Mouse (Mus musculus): ENCODE results near the gene Fyb. TPM values are rescaled to one million over a fixed set of nuclear protein-coding genes. Genes with fewer than 3 reads are reported as not detected.
A peak's percentile ranks its signal among the peaks of the same experiment; 100 is the strongest.

Gene Fyb
- polyA plus RNA-seq, 1 experiment from 2014 or later, result 3.3 TPM

- Histone ChIP-seq H3K27ac (replicated peaks) (no peak overlapping the region), H3K4me1 (no peaks in the 10 kb centered on the region), H3K27me3 (replicated peaks; ENCODE audit: low read depth, poor library complexity, severe bottlenecking) (no peaks in the 10 kb centered on the region), H3K36me3 (replicated peaks) (no peaks in the 10 kb centered on the region), H3K4me3 (no peak overlapping the region), H3K9me3 (no peaks in the 10 kb centered on the region)
- 78% methylated on average over 5 of the region's 5 CpGs for WGBS
- DNase-seq (ENCODE audit: low spot score), result no peak
Measured at GRCm38 (mm10) chr15:6616382-6617149, 93.9 kb downstream of the Fyb start.

GRCm38 (mm10) chr15:6619558-6620316 lies 97.1 kb downstream of the Fyb start:
- Histone ChIP-seq H3K4me3 (no peak overlapping the region), H3K27ac (replicated peaks) (no peak overlapping the region), H3K36me3 (replicated peaks) (no peaks in the 10 kb centered on the region), H3K4me1 (peaks cover 5% of the 10 kb centered on the region), H3K27me3 (replicated peaks; ENCODE audit: low read depth, poor library complexity, severe bottlenecking) (no peaks in the 10 kb centered on the region), H3K9me3 (no peaks in the 10 kb centered on the region)
- 88% methylated on average over 12 of the region's 12 CpGs for WGBS
- no peak for DNase-seq (ENCODE audit: low spot score)

- H3K36me3 ChIP-seq (replicated peaks), result no peaks in the 10 kb centered on the region
- H3K4me3 ChIP-seq, result no peak overlapping the region
- peaks cover 5% of the 10 kb centered on the region; the same call in 1 of the 2 replicates for H3K27me3 ChIP-seq (replicated peaks; ENCODE audit: low read depth, poor library complexity, severe bottlenecking)
- H3K4me1 ChIP-seq, result peaks cover 15% of the 10 kb centered on the region
- H3K27ac ChIP-seq (replicated peaks), result no peak overlapping the region
- WGBS, result 6% methylated on average over 5 of the region's 5 CpGs
- no peaks in the 10 kb centered on the region for H3K9me3 ChIP-seq
- peak; percentile 82 for DNase-seq (ENCODE audit: low spot score)
Measured at GRCm38 (mm10) chr15:6622512-6622911, 99.9 kb downstream of the Fyb start.

GRCm38 (mm10) chr15:6623529-6624228 lies 101.0 kb downstream of the Fyb start:
- no peaks in the 10 kb centered on the region for H3K9me3 ChIP-seq
- WGBS, result 91% methylated on average over 8 of the region's 8 CpGs
- H3K27ac ChIP-seq (replicated peaks), result no peak overlapping the region
- no peak overlapping the region for H3K4me3 ChIP-seq
- no peak for DNase-seq (ENCODE audit: low spot score)
- peaks cover 5% of the 10 kb centered on the region; the same call in 1 of the 2 replicates for H3K27me3 ChIP-seq (replicated peaks; ENCODE audit: low read depth, poor library complexity, severe bottlenecking)
- peaks cover 15% of the 10 kb centered on the region for H3K4me1 ChIP-seq
- no peaks in the 10 kb centered on the region for H3K36me3 ChIP-seq (replicated peaks)

- H3K36me3 ChIP-seq (replicated peaks), result no peaks in the 10 kb centered on the region
- H3K4me3 ChIP-seq, result peak overlapping the region; percentile 48
- peaks cover 15% of the 10 kb centered on the region for H3K4me1 ChIP-seq
- peak; percentile 62 for DNase-seq (ENCODE audit: low spot score)
- peak overlapping the region; percentile 19; the same call in 1 of the 2 replicates for H3K27ac ChIP-seq (replicated peaks)
- 14% methylated on average over 18 of the region's 18 CpGs for WGBS
- peaks cover 5% of the 10 kb centered on the region; the same call in 1 of the 2 replicates for H3K27me3 ChIP-seq (replicated peaks; ENCODE audit: low read depth, poor library complexity, severe bottlenecking)
- no peaks in the 10 kb centered on the region for H3K9me3 ChIP-seq
Measured at GRCm38 (mm10) chr15:6624365-6625182, 101.9 kb downstream of the Fyb start.

- no peaks in the 10 kb centered on the region for H3K9me3 ChIP-seq
- H3K27me3 ChIP-seq (replicated peaks; ENCODE audit: low read depth, poor library complexity, severe bottlenecking), result peaks cover 5% of the 10 kb centered on the region; the same call in 1 of the 2 replicates
- DNase-seq (ENCODE audit: low spot score), result peak; percentile 56
- H3K4me3 ChIP-seq, result peak overlapping the region; percentile 48
- no peak overlapping the region for H3K27ac ChIP-seq (replicated peaks)
- WGBS, result 6% methylated on average over 6 of the region's 6 CpGs
- H3K4me1 ChIP-seq, result peaks cover 15% of the 10 kb centered on the region
- H3K36me3 ChIP-seq (replicated peaks), result no peaks in the 10 kb centered on the region
Measured at GRCm38 (mm10) chr15:6625607-6626033, 103.0 kb downstream of the Fyb start.

- Histone ChIP-seq H3K4me3 (no peak overlapping the region), H3K36me3 (replicated peaks) (no peaks in the 10 kb centered on the region), H3K9me3 (no peaks in the 10 kb centered on the region), H3K27ac (replicated peaks) (no peak overlapping the region), H3K27me3 (replicated peaks; ENCODE audit: low read depth, poor library complexity, severe bottlenecking) (peaks cover 5% of the 10 kb centered on the region; the same call in 1 of the 2 replicates), H3K4me1 (peaks cover 15% of the 10 kb centered on the region)
- 73% methylated on average over 5 of the region's 5 CpGs for WGBS
- DNase-seq (ENCODE audit: low spot score), result no peak
Measured at GRCm38 (mm10) chr15:6626123-6626522, 103.5 kb downstream of the Fyb start.

GRCm38 (mm10) chr15:6628431-6629077 lies 105.9 kb downstream of the Fyb start:
- Histone ChIP-seq H3K27me3 (replicated peaks; ENCODE audit: low read depth, poor library complexity, severe bottlenecking) (peaks cover 5% of the 10 kb centered on the region; the same call in 1 of the 2 replicates), H3K9me3 (no peaks in the 10 kb centered on the region), H3K27ac (replicated peaks) (no peak overlapping the region), H3K36me3 (replicated peaks) (no peaks in the 10 kb centered on the region), H3K4me1 (peaks cover 15% of the 10 kb centered on the region), H3K4me3 (no peak overlapping the region)
- 92% methylated on average over 6 of the region's 6 CpGs for WGBS
- DNase-seq (ENCODE audit: low spot score), result no peak

GRCm38 (mm10) chr15:6629174-6629573 lies 106.5 kb downstream of the Fyb start:
- Histone ChIP-seq H3K27ac (replicated peaks) (no peak overlapping the region), H3K4me3 (no peak overlapping the region), H3K27me3 (replicated peaks; ENCODE audit: low read depth, poor library complexity, severe bottlenecking) (peaks cover 5% of the 10 kb centered on the region; the same call in 1 of the 2 replicates), H3K4me1 (peaks cover 15% of the 10 kb centered on the region), H3K9me3 (no peaks in the 10 kb centered on the region), H3K36me3 (replicated peaks) (no peaks in the 10 kb centered on the region)
- 71% methylated on average over 4 of the region's 4 CpGs for WGBS
- no peak for DNase-seq (ENCODE audit: low spot score)

- Histone ChIP-seq H3K36me3 (replicated peaks) (no peaks in the 10 kb centered on the region), H3K4me1 (no peaks in the 10 kb centered on the region), H3K27ac (replicated peaks) (no peak overlapping the region), H3K9me3 (no peaks in the 10 kb centered on the region), H3K27me3 (replicated peaks; ENCODE audit: low read depth, poor library complexity, severe bottlenecking) (no peaks in the 10 kb centered on the region), H3K4me3 (no peak overlapping the region)
- WGBS, result 70% methylated on average over 3 of the region's 3 CpGs
- DNase-seq (ENCODE audit: low spot score), result no peak
Measured at GRCm38 (mm10) chr15:6635405-6635804, 112.8 kb downstream of the Fyb start.

GRCm38 (mm10) chr15:6642223-6642622 lies 119.6 kb downstream of the Fyb start:
- no peak for DNase-seq (ENCODE audit: low spot score)
- Histone ChIP-seq H3K4me1 (no peaks in the 10 kb centered on the region), H3K27me3 (replicated peaks; ENCODE audit: low read depth, poor library complexity, severe bottlenecking) (no peaks in the 10 kb centered on the region), H3K9me3 (no peaks in the 10 kb centered on the region), H3K36me3 (replicated peaks) (no peaks in the 10 kb centered on the region), H3K27ac (replicated peaks) (no peak overlapping the region), H3K4me3 (no peak overlapping the region)
- WGBS, result 71% methylated on average over 5 of the region's 5 CpGs

All from embryonic facial prominence, embryonic 10.5 days (tissue).